Mouse (Mus musculus) heart, postnatal 0 days (tissue): ENCODE results near the gene Sh3rf1. TPM values are rescaled to one million over a fixed set of nuclear protein-coding genes. Genes with fewer than 3 reads are reported as not detected.
A peak's percentile ranks its signal among the peaks of the same experiment; 100 is the strongest.

Experiments
- ATAC-seq: fragments of 200-750 bp; cut with Nextera tagmentation; 2 replicates; pipeline ENCODE4 v1.8.0; 2017; ENCODE audit warnings: low read depth, moderate number of reproducible peaks, moderate library complexity; ENCODE audit not compliant: insufficient read depth
- DNase-seq: peaks from one replicate; pipeline ENCODE4 v3.0.0-alpha.2; 2016; ENCODE audit warnings: low spot score
- H3K27ac ChIP-seq: fragments of 300-500 bp; sonication (generic); 2 replicates; pipeline ENCODE4 v1.5.1; 2014; ENCODE audit warnings: low read depth, mild to moderate bottlenecking
- H3K27me3 ChIP-seq: fragments of 300-500 bp; sonication (generic); 2 replicates; pipeline ENCODE4 v1.6.1; 2014; ENCODE audit warnings: low read length, mixed read lengths; ENCODE audit not compliant: control insufficient read depth, insufficient read depth
- H3K36me3 ChIP-seq: fragments of 300-500 bp; sonication (generic); replicated peaks from 2 replicates; pipeline ENCODE4 v1.6.1; 2014; ENCODE audit warnings: low read length, mixed read lengths; ENCODE audit not compliant: control insufficient read depth, insufficient read depth
- H3K4me1 ChIP-seq: fragments of 300-500 bp; sonication (generic); 2 replicates; pipeline ENCODE4 v1.6.1; 2014; ENCODE audit warnings: antibody characterized with exemption; ENCODE audit not compliant: control insufficient read depth, insufficient read depth
- H3K4me2 ChIP-seq: fragments of 300-500 bp; sonication (generic); 2 replicates; pipeline ENCODE4 v1.6.1; 2014; ENCODE audit warnings: low read depth, mild to moderate bottlenecking, low read length, moderate library complexity
- H3K4me3 ChIP-seq: fragments of 300-500 bp; sonication (generic); 2 replicates; pipeline ENCODE4 v1.5.1; 2014; ENCODE audit warnings: low read depth, low read length
- H3K9ac ChIP-seq: fragments of 300-500 bp; sonication (generic); replicated peaks from 2 replicates; pipeline ENCODE4 v1.6.1; 2014; ENCODE audit warnings: low read depth, low read length, mixed read lengths
- H3K9me3 ChIP-seq: fragments of 300-500 bp; sonication (generic); replicated peaks from 2 replicates; pipeline ENCODE4 v1.6.1; 2016; ENCODE audit warnings: low read length; ENCODE audit not compliant: control insufficient read depth
- CTCF ChIP-seq: IDR thresholded peaks from 2 replicates; pipeline ENCODE4 v1.5.1; 2016; ENCODE audit warnings: antibody characterized with exemption, control low read depth, low read depth
- EP300 ChIP-seq: IDR thresholded peaks from 2 replicates; pipeline ENCODE4 v1.6.1; 2016; ENCODE audit warnings: antibody characterized with exemption, low read depth
- WGBS: fragments of 180-500 bp; shearing (Covaris S2); extraction: QIAGEN DNeasy Blood & Tissue Kit; methylation state at CpG from one replicate; pipeline ENCODE4 v1.1.7; 2014; 5-methylcytosine and 5-hydroxymethylcytosine counted together
- polyA plus RNA-seq: library from polyadenylated mRNA; unstranded; fragments of >200 nt; fragmentation: Nextera tagmentation; extraction: Ambion mirVana; gene quantifications from 2 replicates; pipeline ENCODE4 v1.2.1, GENCODE M21; 2015
- total RNA-seq: library from RNA; depleted of rRNA; stranded (reverse); fragments of >200 nt; gene quantifications from 2 replicates; pipeline ENCODE4 v1.2.3, GENCODE M21; 2014; ENCODE audit warnings: low replicate concordance

The Sh3rf1 gene
- total and polyA plus RNA-seq, 2 experiments from 2014 or later: 2.4 to 8.9 TPM

GRCm38 (mm10) chr8:61230881-61231755 is 7.4 kb downstream of the Sh3rf1 start:
- DNase-seq (no peak), ATAC-seq (no peak)
- Histone ChIP-seq H3K4me2 (no peak overlapping the region), H3K27me3 (0 out of 2 replicates have a peak, but pooled peaks cover 8% of the 10 kb centered on the region), H3K9me3 (no peaks in the 10 kb centered on the region), H3K4me3 (no peak overlapping the region), H3K36me3 (peaks cover 5% of the 10 kb centered on the region; the same call in 1 of the 2 replicates), H3K27ac (no peak overlapping the region), H3K4me1 (no peaks in the 10 kb centered on the region), H3K9ac (no peak overlapping the region)
- WGBS: 90% methylated on average over 11 of the region's 11 CpGs
- no peak for TF ChIP-seq CTCF
- no peak for TF ChIP-seq EP300

DNA sequence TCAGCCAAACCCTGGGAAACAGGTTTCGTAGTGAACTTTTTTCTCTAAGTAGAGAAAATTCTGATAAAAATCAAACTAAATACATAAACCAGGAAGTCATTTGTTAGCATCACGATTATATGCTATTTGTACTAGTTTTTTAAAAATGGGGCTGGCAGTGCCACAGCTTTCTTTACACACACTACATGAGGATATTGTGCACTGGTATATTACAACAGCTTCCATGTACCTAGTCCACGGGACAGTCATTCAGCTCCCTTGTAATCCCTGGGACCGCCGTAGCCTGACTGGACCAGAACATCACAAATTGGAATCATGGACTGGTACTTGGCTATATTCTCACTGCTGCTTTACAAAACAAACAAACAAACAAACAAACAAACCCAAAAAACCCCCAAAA is 11.8 kb downstream of the Sh3rf1 start:
- DNase-seq (no peak), ATAC-seq (no peak)
- no peaks in the 10 kb centered on the region for H3K9me3 ChIP-seq
- no peak overlapping the region for H3K9ac ChIP-seq
- peaks cover 8% of the 10 kb centered on the region; the same call in 1 of the 2 replicates for H3K4me1 ChIP-seq
- no peak overlapping the region for H3K4me2 ChIP-seq
- no peak overlapping the region for H3K4me3 ChIP-seq
- H3K27ac ChIP-seq: no peak overlapping the region
- TF ChIP-seq CTCF (no peak), EP300 (no peak)
- H3K36me3 ChIP-seq: peaks cover 5% of the 10 kb centered on the region; the same call in 1 of the 2 replicates
- WGBS: 83% methylated on average over 5 of the region's 5 CpGs
- H3K27me3 ChIP-seq: peaks cover 12% of the 10 kb centered on the region; the same call in 1 of the 2 replicates

DNA sequence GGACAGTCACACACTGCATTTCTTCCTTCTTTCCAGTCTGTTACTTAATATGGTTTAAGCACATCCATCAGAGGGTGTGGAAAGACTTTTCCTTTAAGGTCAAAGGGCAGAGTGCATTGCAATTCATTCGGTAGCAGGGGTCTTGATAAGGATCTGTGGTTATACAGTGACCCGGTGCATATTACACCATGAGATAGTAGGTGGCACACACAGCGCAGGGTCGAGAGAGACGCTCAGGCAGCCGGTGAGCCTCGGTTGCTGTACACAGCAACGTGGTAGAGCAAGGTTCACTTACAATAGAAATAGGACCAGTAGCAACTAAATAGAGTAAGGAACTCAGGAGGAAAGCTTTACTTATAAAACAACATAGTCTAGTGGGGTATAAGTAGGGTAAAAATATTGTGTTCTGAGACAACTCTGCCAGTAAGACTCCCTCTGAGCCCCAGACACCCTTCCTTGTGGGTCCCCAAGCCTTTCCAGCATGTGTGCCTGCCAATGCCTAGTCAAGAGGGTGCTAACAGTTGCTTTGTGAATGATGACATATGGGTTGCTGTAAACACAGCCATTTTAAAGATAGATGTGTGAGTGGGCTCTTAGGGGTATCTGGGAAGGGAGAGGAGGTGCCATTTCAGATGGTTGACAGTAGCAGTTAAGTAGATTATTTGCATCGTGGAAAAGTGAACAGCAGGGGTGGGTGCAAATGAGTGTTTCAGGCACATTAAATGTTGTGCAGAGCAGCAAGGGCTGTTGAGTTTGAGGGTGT is 13.0 kb downstream of the Sh3rf1 start:
- DNase-seq (no peak), ATAC-seq (peak; percentile 62; the same call in 1 of the 2 replicates)
- Histone ChIP-seq H3K4me1 (peaks cover 8% of the 10 kb centered on the region; the same call in 1 of the 2 replicates), H3K4me3 (no peak overlapping the region), H3K4me2 (no peak overlapping the region), H3K9me3 (no peaks in the 10 kb centered on the region), H3K36me3 (no peaks in the 10 kb centered on the region), H3K27ac (no peak overlapping the region), H3K27me3 (peaks cover 12% of the 10 kb centered on the region; the same call in 1 of the 2 replicates), H3K9ac (no peak overlapping the region)
- WGBS: 26% methylated on average over 9 of the region's 9 CpGs
- no peak for TF ChIP-seq CTCF
- no peak for TF ChIP-seq EP300

- no peak for DNase-seq
- H3K36me3 ChIP-seq: no peaks in the 10 kb centered on the region
- no peak overlapping the region for H3K4me2 ChIP-seq
- TF ChIP-seq EP300 (no peak), CTCF (no peak)
- peaks cover 4% of the 10 kb centered on the region; the same call in 1 of the 2 replicates for H3K27me3 ChIP-seq
- peaks cover 12% of the 10 kb centered on the region; the same call in 1 of the 2 replicates for H3K4me1 ChIP-seq
- H3K9ac ChIP-seq: no peak overlapping the region
- H3K9me3 ChIP-seq: peaks cover 3% of the 10 kb centered on the region; the same call in 1 of the 2 replicates
- H3K4me3 ChIP-seq: no peak overlapping the region
- no peak for ATAC-seq
- WGBS: 67% methylated on average over 3 of the region's 3 CpGs
- no peak overlapping the region for H3K27ac ChIP-seq
Measured at GRCm38 (mm10) chr8:61239576-61239975, 15.9 kb downstream of the Sh3rf1 start.

- ATAC-seq: no peak
- Histone ChIP-seq H3K4me1 (peaks cover 12% of the 10 kb centered on the region; the same call in 1 of the 2 replicates), H3K4me2 (no peak overlapping the region), H3K27me3 (peaks cover 4% of the 10 kb centered on the region; the same call in 1 of the 2 replicates), H3K27ac (no peak overlapping the region), H3K36me3 (no peaks in the 10 kb centered on the region), H3K9me3 (peaks cover 3% of the 10 kb centered on the region; the same call in 1 of the 2 replicates), H3K4me3 (no peak overlapping the region), H3K9ac (no peak overlapping the region)
- no peak for DNase-seq
- 84% methylated on average over 8 of the region's 8 CpGs for WGBS
- TF ChIP-seq EP300: no peak
- TF ChIP-seq CTCF: no peak
Measured at GRCm38 (mm10) chr8:61241229-61241628, 17.6 kb downstream of the Sh3rf1 start.
